In genomic region chr1:160784122-160784521, GRCm38 (mm10) we compare ENCODE assay signal across 28 mouse cellular contexts. TPM values are rescaled to one million over a fixed set of nuclear protein-coding genes. Genes with fewer than 3 reads are reported as not detected.
A peak's percentile ranks its signal among the peaks of the same experiment; 100 is the strongest.
DNase-seq lines count a peak whose midpoint lies in the region; ATAC-seq and TF ChIP-seq lines count a peak whose summit lies in the region.
"Had no signal": no experiment of that assay in that cellular context is flagged by ENCODE, and none has a peak within 500 bp of the region (broad histone marks: within the 10 kb centered on the region; RNA-seq: fewer than 3 reads in every experiment).

No protein-coding gene starts in this region.

- no peak for ATAC-seq in kidney, embryonic 15.5 days (replicated peaks; ENCODE audit: low FRiP score)
- ATAC-seq in megakaryocyte, adult 5-6 weeks (ENCODE audit: poor library complexity, severe bottlenecking), result no peak
- ATAC-seq: forebrain, embryonic 13.5 days; hindbrain, postnatal 0 days had no signal

- no peak overlapping the region for H3K9ac ChIP-seq in kidney, embryonic 15.5 days
- H3K9ac ChIP-seq in CH12.LX (ENCODE audit: insufficient read depth, low read depth), result no peak overlapping the region
- H3K9ac ChIP-seq: embryonic facial prominence, embryonic 15.5 days; forebrain, embryonic 13.5 days; hindbrain, embryonic 12.5 days; limb, embryonic 12.5 days; liver, embryonic 14.5 days; lung, embryonic 15.5 days; neural tube, embryonic 12.5 days had no signal

- H3K4me1 ChIP-seq in kidney, embryonic 15.5 days, result no peaks in the 10 kb centered on the region
- H3K4me1 ChIP-seq in CH12.LX (ENCODE audit: control insufficient read depth in 1 of 2, insufficient read depth in 2 of 2), result peaks cover 10 to 68% of the 10 kb centered on the region in 2 experiments
- H3K4me1 ChIP-seq: embryonic facial prominence, embryonic 10.5 days; embryonic facial prominence, embryonic 15.5 days; forebrain, embryonic 13.5 days; hindbrain, embryonic 12.5 days; limb, embryonic 12.5 days; lung, embryonic 15.5 days; neural tube, embryonic 12.5 days had no signal

- H3K27ac ChIP-seq in kidney, embryonic 15.5 days, result no peak overlapping the region
- no peak overlapping the region for H3K27ac ChIP-seq in CH12.LX (ENCODE audit: insufficient read depth, low read depth)
- H3K27ac ChIP-seq: embryonic facial prominence, embryonic 10.5 days; embryonic facial prominence, embryonic 15.5 days; forebrain, embryonic 13.5 days; heart, embryonic 10.5 days; hindbrain, embryonic 12.5 days; hindbrain, postnatal 0 days; left cerebral cortex, adult 2 months; limb, embryonic 12.5 days; liver, embryonic 14.5 days; lung, embryonic 15.5 days; neural tube, embryonic 12.5 days had no signal

- H3K36me3 ChIP-seq in kidney, embryonic 15.5 days, result no peaks in the 10 kb centered on the region
- peaks cover 3 to 24% of the 10 kb centered on the region in 2 experiments for H3K36me3 ChIP-seq in CH12.LX (replicated peaks in 1 of 2; ENCODE audit: control insufficient read depth in 1 of 2, insufficient read depth in 1 of 2, low read length in 1 of 2)
- H3K36me3 ChIP-seq: embryonic facial prominence, embryonic 10.5 days; embryonic facial prominence, embryonic 15.5 days; heart, embryonic 10.5 days; hindbrain, embryonic 12.5 days; limb, embryonic 12.5 days; lung, embryonic 15.5 days; neural tube, embryonic 12.5 days had no signal

- no peak overlapping the region for H3K4me2 ChIP-seq in kidney, embryonic 15.5 days
- 0 out of 2 replicates have a peak overlapping the region, but pooled peaks have one; percentile 4 for H3K4me2 ChIP-seq in CH12.LX (ENCODE audit: insufficient read depth, low read depth, poor library complexity, severe bottlenecking)
- H3K4me2 ChIP-seq: embryonic facial prominence, embryonic 15.5 days; forebrain, embryonic 13.5 days; hindbrain, embryonic 12.5 days; limb, embryonic 12.5 days; lung, embryonic 15.5 days; midbrain, embryonic 11.5 days; neural tube, embryonic 12.5 days had no signal

- no peak for TF ChIP-seq EP300 in CH12.LX (IDR thresholded peaks at IDR 0.05; ENCODE audit: low read length)

- peak; percentile 90 for DNase-seq in kidney, adult 11 months
- no peak for DNase-seq in CH12.LX (ENCODE audit: extremely low read depth)
- peak; percentile 91 to 92 for DNase-seq in kidney, adult 8-10 months
- peak; percentile 83 for DNase-seq in kidney, postnatal 14 days
- DNase-seq in frontal cortex, postnatal 25 days (ENCODE audit: low spot score in 2 of 2), result no peak
- no peak for DNase-seq in heart, adult 18-20 months
- DNase-seq: cerebellum, adult 2 months; cerebellum, postnatal 25 days; gastrocnemius, postnatal 14 days; heart, postnatal 36 days; right cerebral cortex, adult 18-20 months; spleen, adult 18-20 months; thymus, postnatal 25 days had no signal

- dilution Hi-C loops in CH12.LX (cut with MboI; ENCODE audit: extremely low pct_ligation_motif_present, extremely low pct_unique_long_range_greater_than_20kb, low sequenced_read_pairs), result no loop called here

- no peaks in the 10 kb centered on the region for H3K27me3 ChIP-seq in kidney, embryonic 15.5 days
- H3K27me3 ChIP-seq in CH12.LX (replicated peaks), result no peaks in the 10 kb centered on the region
- H3K27me3 ChIP-seq: embryonic facial prominence, embryonic 15.5 days; forebrain, embryonic 13.5 days; hindbrain, embryonic 12.5 days; limb, embryonic 12.5 days; lung, embryonic 15.5 days; neural tube, embryonic 12.5 days had no signal

- TF ChIP-seq CTCF in CH12.LX (conservative IDR thresholded peaks at IDR 0.05 in 1 of 2, IDR thresholded peaks at IDR 0.05 in 1 of 2; ENCODE audit: low read depth in 2 of 2, low read length in 2 of 2), result no peak

- peaks cover 72% of the 10 kb centered on the region for H3K79me2 ChIP-seq in CH12.LX (replicated peaks; ENCODE audit: control insufficient read depth, extremely low read depth, insufficient read depth, poor library complexity, severe bottlenecking)

- no peak for TF ChIP-seq RAD21 in CH12.LX (IDR thresholded peaks at IDR 0.05; ENCODE audit: low read depth, low read length)

- 85% methylated on average over 1 of the region's 1 CpGs for WGBS in kidney, embryonic 15.5 days

- no peak overlapping the region for H3K4me3 ChIP-seq in kidney, embryonic 15.5 days (replicated peaks)
- H3K4me3 ChIP-seq in CH12.LX (replicated peaks in 1 of 3; ENCODE audit: low read depth in 2 of 3, low read length in 2 of 3, poor library complexity in 1 of 3), result no peak overlapping the region
- H3K4me3 ChIP-seq: embryonic facial prominence, embryonic 10.5 days; embryonic facial prominence, embryonic 15.5 days; forebrain, embryonic 13.5 days; heart, embryonic 10.5 days; hindbrain, embryonic 12.5 days; left cerebral cortex, adult 2 months; limb, embryonic 12.5 days; lung, embryonic 15.5 days; myocyte; neural tube, embryonic 12.5 days had no signal

- no peak for TF ChIP-seq POLR2A in CH12.LX (IDR thresholded peaks at IDR 0.05; ENCODE audit: low read depth, low read length)

- H3K9me3 ChIP-seq in kidney, embryonic 15.5 days (replicated peaks), result no peaks in the 10 kb centered on the region
- H3K9me3 ChIP-seq in CH12.LX (replicated peaks; ENCODE audit: low read length), result no peaks in the 10 kb centered on the region
- H3K9me3 ChIP-seq: embryonic facial prominence, embryonic 10.5 days; embryonic facial prominence, embryonic 15.5 days; forebrain, embryonic 13.5 days; heart, embryonic 10.5 days; hindbrain, embryonic 12.5 days; limb, embryonic 12.5 days; lung, embryonic 15.5 days; neural tube, embryonic 12.5 days had no signal

- in situ Hi-C loops in CH12.LX (cut with MboI; ENCODE audit: low pct_ligation_motif_present, low pct_unique_long_range_greater_than_20kb, low sequenced_read_pairs), result no loop called here

TF ChIP-seq in CH12.LX, 34 proteins besides CTCF, POLR2A, EP300 and RAD21:
- TF ChIP-seq UBTF (IDR thresholded peaks at IDR 0.05; ENCODE audit: low read depth, low read length) (no peak), ELF1 (IDR thresholded peaks at IDR 0.05; ENCODE audit: low read depth, low read length) (no peak), IRF4 (IDR thresholded peaks at IDR 0.05; ENCODE audit: low read depth, low read length) (no peak), NELFE (IDR thresholded peaks at IDR 0.05; ENCODE audit: low read depth, low read length) (no peak), MAFK (IDR thresholded peaks at IDR 0.05; ENCODE audit: insufficient replicate concordance, low read length) (no peak), PAX5 (IDR thresholded peaks at IDR 0.05; ENCODE audit: low read length) (no peak), CHD1 (IDR thresholded peaks at IDR 0.05; ENCODE audit: low read depth, low read length) (no peak), POLR2AphosphoS2 (IDR thresholded peaks at IDR 0.05; ENCODE audit: low read depth, low read length) (no peak), SIN3A (IDR thresholded peaks at IDR 0.05; ENCODE audit: low read length) (no peak)

RNA-seq across cellular contexts. Expression of gene Rabgap1l, which starts 8.9 kb away (rescaled TPM):
- 10.1 and 10.8 TPM in 2 replicates for polyA plus RNA-seq in kidney, embryonic 15.5 days (2015; fragmentation: Nextera tagmentation; extraction: Ambion mirVana)
- total RNA-seq in CH12.LX (2012; rRNA removed), result 81.9 and 84.0 TPM in 2 replicates
- total RNA-seq in CH12.LX (2014; rRNA removed), result 109 and 124 TPM in 2 replicates
- polyA plus RNA-seq in CH12.LX (2012; ENCODE audit: insufficient read length, low read depth), result 85.6 and 97.0 TPM in 2 replicates
- 10 to 100 TPM; 66.6 to 73.2 TPM for total RNA-seq in heart, adult 18-20 months (2021)
- total RNA-seq in megakaryocyte, adult 5-6 weeks (2015), result 60.8 and 78.6 TPM in 2 replicates
- 96.4 and 99.5 TPM in 2 replicates for total RNA-seq in megakaryocyte, adult 5-6 weeks (2017)

Comparison
In these comparisons a context has a peak if more than half of its experiments do, and no peak if none do; other contexts are left out.
1. DNase-seq: peak in kidney, adult 11 months (single experiment), kidney, adult 8-10 months (2 of 2) and kidney, postnatal 14 days (single experiment); none in CH12.LX (single experiment), frontal cortex, postnatal 25 days (0 of 2) and heart, adult 18-20 months (0 of 2).